Mouse (Mus musculus): ENCODE data around the gene Tenm2.

DNA sequence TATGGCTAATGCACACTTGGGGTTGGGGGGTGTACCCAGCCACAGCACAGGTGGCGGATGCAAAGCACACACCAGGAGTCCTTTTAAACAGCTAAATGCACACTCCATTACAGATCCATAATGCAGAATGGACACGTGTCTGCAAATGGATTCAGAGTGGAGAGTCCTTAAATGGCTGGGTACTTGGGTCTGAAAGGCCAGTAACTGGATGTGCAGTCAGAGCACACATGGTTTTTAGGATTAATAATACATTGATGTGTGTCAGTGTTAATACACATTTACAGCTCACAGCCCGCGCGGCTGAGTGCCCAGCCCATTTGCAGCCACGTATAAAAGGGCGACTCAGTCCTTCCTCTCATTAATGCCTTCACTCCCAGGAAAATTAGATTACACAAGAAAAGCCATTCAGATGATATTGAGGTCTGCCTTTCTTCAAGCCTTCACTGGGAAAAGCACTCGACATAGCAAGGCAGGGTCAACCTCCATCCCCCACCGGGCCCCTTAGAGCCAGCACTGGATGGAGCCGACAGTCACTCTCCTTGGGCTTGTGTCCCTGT, 1073.9 kb downstream of the Tenm2 start:
- TF ChIP-seq TAL1 (IDR thresholded peaks at IDR 0.05; ENCODE audit: low read length) (no peak), POLR2AphosphoS2 (IDR thresholded peaks at IDR 0.05; ENCODE audit: low read length) (no peak), USF1 (IDR thresholded peaks at IDR 0.05; ENCODE audit: low read depth, low read length) (no peak), ELF1 (IDR thresholded peaks at IDR 0.05; ENCODE audit: low read depth, low read length) (no peak), CTCF (IDR thresholded peaks at IDR 0.05 in 2 of 3, conservative IDR thresholded peaks at IDR 0.05 in 1 of 3; ENCODE audit: control insufficient read depth in 1 of 3, insufficient read depth in 1 of 3, low read depth in 2 of 3, low read length in 3 of 3, poor library complexity in 1 of 3, severe bottlenecking in 1 of 3) (no peak)

All from MEL (cell line).